Mouse (Mus musculus): ENCODE data around the gene Olfr92. TPM values are rescaled to one million over a fixed set of nuclear protein-coding genes. Genes with fewer than 3 reads are reported as not detected.

Gene Olfr92
- total and polyA plus RNA-seq, 2 experiments from 2014 or later = not detected

- Histone ChIP-seq H3K27ac (ENCODE audit: low read depth) (no peak overlapping the region), H3K4me2 (ENCODE audit: low read depth, low read length) (no peak overlapping the region), H3K27me3 (ENCODE audit: control insufficient read depth, insufficient read depth, low read length) (no peaks in the 10 kb centered on the region), H3K36me3 (replicated peaks; ENCODE audit: control insufficient read depth, insufficient read depth, low read length) (peaks cover 52% of the 10 kb centered on the region), H3K9ac (replicated peaks; ENCODE audit: low read depth, low read length) (no peak overlapping the region), H3K9me3 (replicated peaks; ENCODE audit: control insufficient read depth, low read length) (no peaks in the 10 kb centered on the region), H3K4me3 (ENCODE audit: low read depth, low read length) (no peak overlapping the region), H3K4me1 (ENCODE audit: control insufficient read depth, insufficient read depth) (no peaks in the 10 kb centered on the region)
- ATAC-seq (ENCODE audit: insufficient read depth, low read depth) = no peak
- WGBS = 76% methylated on average over 12 of the region's 12 CpGs
- TF ChIP-seq CTCF (IDR thresholded peaks at IDR 0.05; ENCODE audit: low read depth) (no peak), EP300 (IDR thresholded peaks at IDR 0.05; ENCODE audit: low read depth) (no peak)
- DNase-seq (ENCODE audit: low spot score) = no peak
Observed at GRCm38 (mm10) chr17:37072080-37072729, 47.7 kb downstream of the Olfr92 start.

- WGBS = 74% methylated on average over 8 of the region's 8 CpGs
- Histone ChIP-seq H3K9me3 (replicated peaks; ENCODE audit: control insufficient read depth, low read length) (no peaks in the 10 kb centered on the region), H3K27me3 (ENCODE audit: control insufficient read depth, insufficient read depth, low read length) (no peaks in the 10 kb centered on the region), H3K27ac (ENCODE audit: low read depth) (no peak overlapping the region), H3K36me3 (replicated peaks; ENCODE audit: control insufficient read depth, insufficient read depth, low read length) (peaks cover 60% of the 10 kb centered on the region), H3K9ac (replicated peaks; ENCODE audit: low read depth, low read length) (no peak overlapping the region), H3K4me1 (ENCODE audit: control insufficient read depth, insufficient read depth) (no peaks in the 10 kb centered on the region), H3K4me3 (ENCODE audit: low read depth, low read length) (no peak overlapping the region), H3K4me2 (ENCODE audit: low read depth, low read length) (no peak overlapping the region)
- TF ChIP-seq CTCF (IDR thresholded peaks at IDR 0.05; ENCODE audit: low read depth) = no peak
- TF ChIP-seq EP300 (IDR thresholded peaks at IDR 0.05; ENCODE audit: low read depth) = no peak
- DNase-seq (ENCODE audit: low spot score) = no peak
- ATAC-seq (ENCODE audit: insufficient read depth, low read depth) = no peak
Observed at GRCm38 (mm10) chr17:37070121-37070520, 49.8 kb downstream of the Olfr92 start.

GRCm38 (mm10) chr17:37067861-37068260 lies 52.0 kb downstream of the Olfr92 start:
- H3K36me3 ChIP-seq (replicated peaks; ENCODE audit: control insufficient read depth, insufficient read depth, low read length) = peaks cover 68% of the 10 kb centered on the region
- TF ChIP-seq CTCF (IDR thresholded peaks at IDR 0.05; ENCODE audit: low read depth) = no peak
- TF ChIP-seq EP300 (IDR thresholded peaks at IDR 0.05; ENCODE audit: low read depth) = no peak

GRCm38 (mm10) chr17:37065993-37066392 lies 53.9 kb downstream of the Olfr92 start:
- Histone ChIP-seq H3K4me2 (ENCODE audit: low read depth, low read length) (no peak overlapping the region), H3K9me3 (replicated peaks; ENCODE audit: control insufficient read depth, low read length) (no peaks in the 10 kb centered on the region), H3K27ac (ENCODE audit: low read depth) (no peak overlapping the region), H3K27me3 (ENCODE audit: control insufficient read depth, insufficient read depth, low read length) (no peaks in the 10 kb centered on the region), H3K9ac (replicated peaks; ENCODE audit: low read depth, low read length) (no peak overlapping the region), H3K4me3 (ENCODE audit: low read depth, low read length) (no peak overlapping the region), H3K4me1 (ENCODE audit: control insufficient read depth, insufficient read depth) (no peaks in the 10 kb centered on the region), H3K36me3 (replicated peaks; ENCODE audit: control insufficient read depth, insufficient read depth, low read length) (peaks cover 68% of the 10 kb centered on the region)
- ATAC-seq (ENCODE audit: insufficient read depth, low read depth) = no peak
- TF ChIP-seq EP300 (IDR thresholded peaks at IDR 0.05; ENCODE audit: low read depth) = no peak
- TF ChIP-seq CTCF (IDR thresholded peaks at IDR 0.05; ENCODE audit: low read depth) = no peak
- DNase-seq (ENCODE audit: low spot score) = no peak
- whole genome bisulfite sequencing = 91% methylated on average over 2 of the region's 2 CpGs

More at GRCm38 (mm10) chr17:37067861-37068260, 52.0 kb downstream of the Olfr92 start:
- H3K27ac ChIP-seq (ENCODE audit: low read depth) = no peak overlapping the region
- ATAC-seq (ENCODE audit: insufficient read depth, low read depth) = no peak
- H3K4me2 ChIP-seq (ENCODE audit: low read depth, low read length) = no peak overlapping the region
- no peaks in the 10 kb centered on the region for H3K9me3 ChIP-seq (replicated peaks; ENCODE audit: control insufficient read depth, low read length)
- H3K4me3 ChIP-seq (ENCODE audit: low read depth, low read length) = no peak overlapping the region
- no peaks in the 10 kb centered on the region for H3K27me3 ChIP-seq (ENCODE audit: control insufficient read depth, insufficient read depth, low read length)
- 90% methylated on average over 1 of the region's 1 CpGs for WGBS
- H3K4me1 ChIP-seq (ENCODE audit: control insufficient read depth, insufficient read depth) = no peaks in the 10 kb centered on the region
- DNase-seq (ENCODE audit: low spot score) = no peak
- H3K9ac ChIP-seq (replicated peaks; ENCODE audit: low read depth, low read length) = no peak overlapping the region

GRCm38 (mm10) chr17:37063686-37064495 lies 56.0 kb downstream of the Olfr92 start:
- Histone ChIP-seq H3K9ac (replicated peaks; ENCODE audit: low read depth, low read length) (no peak overlapping the region), H3K4me2 (ENCODE audit: low read depth, low read length) (no peak overlapping the region), H3K4me1 (ENCODE audit: control insufficient read depth, insufficient read depth) (no peaks in the 10 kb centered on the region), H3K4me3 (ENCODE audit: low read depth, low read length) (no peak overlapping the region), H3K27me3 (ENCODE audit: control insufficient read depth, insufficient read depth, low read length) (no peaks in the 10 kb centered on the region), H3K9me3 (replicated peaks; ENCODE audit: control insufficient read depth, low read length) (no peaks in the 10 kb centered on the region), H3K27ac (ENCODE audit: low read depth) (no peak overlapping the region), H3K36me3 (replicated peaks; ENCODE audit: control insufficient read depth, insufficient read depth, low read length) (peaks cover 56% of the 10 kb centered on the region)
- no peak for ATAC-seq (ENCODE audit: insufficient read depth, low read depth)
- WGBS = 74% methylated on average over 11 of the region's 11 CpGs
- TF ChIP-seq CTCF (IDR thresholded peaks at IDR 0.05; ENCODE audit: low read depth) (no peak), EP300 (IDR thresholded peaks at IDR 0.05; ENCODE audit: low read depth) (no peak)
- no peak for DNase-seq (ENCODE audit: low spot score)

Measured in heart, postnatal 0 days (tissue).